Mouse (Mus musculus): ENCODE measurements at regions not wholly inside any gene's neighbourhood (a gene's known extent, or its start where the extent isn't known, plus 50 kb on each side); places are given as distances from the start of the nearest gene placed in this dataset.

GRCm38 (mm10) chr15:88532008-88532407 lies 68.1 kb upstream of the Zdhhc25 start:
- H3K27ac ChIP-seq (ENCODE audit: low read length), result no peak overlapping the region
- H3K9ac ChIP-seq (replicated peaks; ENCODE audit: low read depth, low read length), result no peak overlapping the region
- no peaks in the 10 kb centered on the region for H3K27me3 ChIP-seq (ENCODE audit: control insufficient read depth, insufficient read depth, low read length)
- H3K4me3 ChIP-seq (ENCODE audit: low read depth, low read length), result no peak overlapping the region
- WGBS, result 77% methylated on average over 5 of the region's 5 CpGs
- no peak for ATAC-seq (ENCODE audit: insufficient number of reproducible peaks, insufficient read depth, low FRiP score, low read depth)
- H3K9me3 ChIP-seq (ENCODE audit: control insufficient read depth, low read depth, low read length), result no peaks in the 10 kb centered on the region
- no peaks in the 10 kb centered on the region for H3K4me1 ChIP-seq (ENCODE audit: control insufficient read depth, insufficient read depth, low read length)
- no peaks in the 10 kb centered on the region for H3K36me3 ChIP-seq (ENCODE audit: control insufficient read depth, insufficient read depth, low read length)
- no peak overlapping the region for H3K4me2 ChIP-seq (replicated peaks; ENCODE audit: low read depth, low read length)

GRCm38 (mm10) chr15:88533354-88533753 lies 66.7 kb upstream of the Zdhhc25 start:
- no peaks in the 10 kb centered on the region for H3K9me3 ChIP-seq (ENCODE audit: control insufficient read depth, low read depth, low read length)
- no peaks in the 10 kb centered on the region for H3K27me3 ChIP-seq (ENCODE audit: control insufficient read depth, insufficient read depth, low read length)
- H3K4me3 ChIP-seq (ENCODE audit: low read depth, low read length), result no peak overlapping the region
- H3K4me2 ChIP-seq (replicated peaks; ENCODE audit: low read depth, low read length), result no peak overlapping the region
- no peaks in the 10 kb centered on the region for H3K36me3 ChIP-seq (ENCODE audit: control insufficient read depth, insufficient read depth, low read length)
- WGBS, result 70% methylated on average over 7 of the region's 7 CpGs
- no peak overlapping the region for H3K27ac ChIP-seq (ENCODE audit: low read length)
- H3K4me1 ChIP-seq (ENCODE audit: control insufficient read depth, insufficient read depth, low read length), result no peaks in the 10 kb centered on the region
- no peak for ATAC-seq (ENCODE audit: insufficient number of reproducible peaks, insufficient read depth, low FRiP score, low read depth)
- H3K9ac ChIP-seq (replicated peaks; ENCODE audit: low read depth, low read length), result no peak overlapping the region

- H3K4me2 ChIP-seq (replicated peaks; ENCODE audit: low read depth, low read length), result no peak overlapping the region
- WGBS, result 51% methylated on average over 2 of the region's 2 CpGs
- H3K36me3 ChIP-seq (ENCODE audit: control insufficient read depth, insufficient read depth, low read length), result no peaks in the 10 kb centered on the region
- no peak overlapping the region for H3K9ac ChIP-seq (replicated peaks; ENCODE audit: low read depth, low read length)
- H3K27ac ChIP-seq (ENCODE audit: low read length), result no peak overlapping the region
- H3K4me1 ChIP-seq (ENCODE audit: control insufficient read depth, insufficient read depth, low read length), result no peaks in the 10 kb centered on the region
- no peaks in the 10 kb centered on the region for H3K9me3 ChIP-seq (ENCODE audit: control insufficient read depth, low read depth, low read length)
- ATAC-seq (ENCODE audit: insufficient number of reproducible peaks, insufficient read depth, low FRiP score, low read depth), result no peak
- H3K4me3 ChIP-seq (ENCODE audit: low read depth, low read length), result no peak overlapping the region
- no peaks in the 10 kb centered on the region for H3K27me3 ChIP-seq (ENCODE audit: control insufficient read depth, insufficient read depth, low read length)
Measured at GRCm38 (mm10) chr15:88535516-88535915, 64.6 kb upstream of the Zdhhc25 start.

- H3K4me1 ChIP-seq (ENCODE audit: control insufficient read depth, insufficient read depth, low read length), result no peaks in the 10 kb centered on the region
- H3K4me2 ChIP-seq (replicated peaks; ENCODE audit: low read depth, low read length), result no peak overlapping the region
- H3K27me3 ChIP-seq (ENCODE audit: control insufficient read depth, insufficient read depth, low read length), result no peaks in the 10 kb centered on the region
- ATAC-seq (ENCODE audit: insufficient number of reproducible peaks, insufficient read depth, low FRiP score, low read depth), result no peak
- H3K36me3 ChIP-seq (ENCODE audit: control insufficient read depth, insufficient read depth, low read length), result no peaks in the 10 kb centered on the region
- WGBS, result 16% methylated on average over 10 of the region's 10 CpGs
- no peak overlapping the region for H3K27ac ChIP-seq (ENCODE audit: low read length)
- no peak overlapping the region for H3K4me3 ChIP-seq (ENCODE audit: low read depth, low read length)
- no peak overlapping the region for H3K9ac ChIP-seq (replicated peaks; ENCODE audit: low read depth, low read length)
- H3K9me3 ChIP-seq (ENCODE audit: control insufficient read depth, low read depth, low read length), result no peaks in the 10 kb centered on the region
Measured at GRCm38 (mm10) chr15:88537190-88537589, 62.9 kb upstream of the Zdhhc25 start.

GRCm38 (mm10) chr15:88542567-88542966 lies 57.5 kb upstream of the Zdhhc25 start:
- no peak overlapping the region for H3K4me2 ChIP-seq (replicated peaks; ENCODE audit: low read depth, low read length)
- no peaks in the 10 kb centered on the region for H3K4me1 ChIP-seq (ENCODE audit: control insufficient read depth, insufficient read depth, low read length)
- no peak overlapping the region for H3K27ac ChIP-seq (ENCODE audit: low read length)
- WGBS, result 70% methylated on average over 2 of the region's 2 CpGs
- no peak for ATAC-seq (ENCODE audit: insufficient number of reproducible peaks, insufficient read depth, low FRiP score, low read depth)
- H3K9me3 ChIP-seq (ENCODE audit: control insufficient read depth, low read depth, low read length), result no peaks in the 10 kb centered on the region
- no peaks in the 10 kb centered on the region for H3K36me3 ChIP-seq (ENCODE audit: control insufficient read depth, insufficient read depth, low read length)
- no peak overlapping the region for H3K9ac ChIP-seq (replicated peaks; ENCODE audit: low read depth, low read length)
- H3K27me3 ChIP-seq (ENCODE audit: control insufficient read depth, insufficient read depth, low read length), result no peaks in the 10 kb centered on the region
- no peak overlapping the region for H3K4me3 ChIP-seq (ENCODE audit: low read depth, low read length)

- H3K36me3 ChIP-seq (ENCODE audit: control insufficient read depth, insufficient read depth, low read length), result no peaks in the 10 kb centered on the region
- no peak overlapping the region for H3K27ac ChIP-seq (ENCODE audit: low read length)
- WGBS, result 86% methylated on average over 5 of the region's 5 CpGs
Measured at GRCm38 (mm10) chr15:88544216-88544615, 55.9 kb upstream of the Zdhhc25 start.

GRCm38 (mm10) chr15:88548261-88548660 lies 51.8 kb upstream of the Zdhhc25 start:
- Histone ChIP-seq H3K9ac (replicated peaks; ENCODE audit: low read depth, low read length) (no peak overlapping the region), H3K36me3 (ENCODE audit: control insufficient read depth, insufficient read depth, low read length) (no peaks in the 10 kb centered on the region), H3K4me1 (ENCODE audit: control insufficient read depth, insufficient read depth, low read length) (no peaks in the 10 kb centered on the region), H3K4me2 (replicated peaks; ENCODE audit: low read depth, low read length) (no peak overlapping the region), H3K9me3 (ENCODE audit: control insufficient read depth, low read depth, low read length) (no peaks in the 10 kb centered on the region), H3K27ac (ENCODE audit: low read length) (no peak overlapping the region), H3K27me3 (ENCODE audit: control insufficient read depth, insufficient read depth, low read length) (no peaks in the 10 kb centered on the region), H3K4me3 (ENCODE audit: low read depth, low read length) (no peak overlapping the region)
- WGBS, result 58% methylated on average over 6 of the region's 6 CpGs
- ATAC-seq (ENCODE audit: insufficient number of reproducible peaks, insufficient read depth, low FRiP score, low read depth), result no peak

More at GRCm38 (mm10) chr15:88544216-88544615, 55.9 kb upstream of the Zdhhc25 start:
- Histone ChIP-seq H3K27me3 (ENCODE audit: control insufficient read depth, insufficient read depth, low read length) (no peaks in the 10 kb centered on the region), H3K4me2 (replicated peaks; ENCODE audit: low read depth, low read length) (no peak overlapping the region), H3K4me1 (ENCODE audit: control insufficient read depth, insufficient read depth, low read length) (no peaks in the 10 kb centered on the region), H3K9ac (replicated peaks; ENCODE audit: low read depth, low read length) (no peak overlapping the region), H3K4me3 (ENCODE audit: low read depth, low read length) (no peak overlapping the region), H3K9me3 (ENCODE audit: control insufficient read depth, low read depth, low read length) (no peaks in the 10 kb centered on the region)
- no peak for ATAC-seq (ENCODE audit: insufficient number of reproducible peaks, insufficient read depth, low FRiP score, low read depth)
